Mouse (Mus musculus) layer of hippocampus, adult 2 months (tissue): ENCODE measurements around the gene Vmn2r34. TPM values are rescaled to one million over a fixed set of nuclear protein-coding genes. Genes with fewer than 3 reads are reported as not detected.
"Not testable (repeated sequence)": the region's sequence is repeated elsewhere in the genome, so short reads cannot be mapped to it uniquely, and the experiment has no call there.

Experiments
- DNase-seq, 2 experiments: peaks; one replicate each; pipeline ENCODE4 v3.0.0; 2022; ENCODE audit warnings: low spot score in 2 of 2
- H3K27ac ChIP-seq: fragments of 200-600 bp; 2 replicates; pipeline ENCODE4 v1.8.1; 2022
- H3K4me3 ChIP-seq: fragments of 200-600 bp; 2 replicates; pipeline ENCODE4 v1.8.1; 2022; ENCODE audit warnings: mild to moderate bottlenecking
- long read RNA-seq, 2 experiments: library from polyadenylated mRNA; stranded (forward); transcript quantifications; one replicate each; pipeline ENCODE4 v2.0.0; 2021; ENCODE audit warnings: borderline mapping rate in 2 of 2
- total RNA-seq, 2 experiments: library from RNA; stranded (reverse); gene quantifications; 2 replicates each; pipeline ENCODE4 v1.2.3; 2021

Vmn2r34 gene
- total RNA-seq: not detected
- long read RNA-seq, experiment 1: 0 reads
- long read RNA-seq, experiment 2: 0 reads

- not testable (repeated sequence) for H3K27ac ChIP-seq, DNase-seq, H3K4me3 ChIP-seq
Observed at GRCm38 (mm10) chr7:7689413-7689812, at the start of gene Vmn2r34. Gene Vmn2r34 (minus strand): TSS chr7:7689513.

- H3K27ac ChIP-seq, H3K4me3 ChIP-seq, DNase-seq: not testable (repeated sequence)
Observed at GRCm38 (mm10) chr7:7674032-7674431, 15.3 kb downstream of the Vmn2r34 start.

Other genes with a start within 250 kb of the Vmn2r34 start
- not detected for gene Vmn2r32, start 209.5 kb downstream of the Vmn2r34 start, total RNA-seq
- gene Vmn2r33, start 122.7 kb downstream of the Vmn2r34 start, total RNA-seq: not detected
- gene Vmn2r35, start 130.4 kb upstream of the Vmn2r34 start, total RNA-seq: not detected
- not detected for gene Vmn2r36, start 213.0 kb upstream of the Vmn2r34 start, total RNA-seq